Mouse (Mus musculus): Measurements from ENCODE around the gene Spry2. TPM values are rescaled to one million over a fixed set of nuclear protein-coding genes. Genes with fewer than 3 reads are reported as not detected.

The Spry2 gene
- total RNA-seq, 1 experiment from 2014 or later: 38.0 TPM

DNA sequence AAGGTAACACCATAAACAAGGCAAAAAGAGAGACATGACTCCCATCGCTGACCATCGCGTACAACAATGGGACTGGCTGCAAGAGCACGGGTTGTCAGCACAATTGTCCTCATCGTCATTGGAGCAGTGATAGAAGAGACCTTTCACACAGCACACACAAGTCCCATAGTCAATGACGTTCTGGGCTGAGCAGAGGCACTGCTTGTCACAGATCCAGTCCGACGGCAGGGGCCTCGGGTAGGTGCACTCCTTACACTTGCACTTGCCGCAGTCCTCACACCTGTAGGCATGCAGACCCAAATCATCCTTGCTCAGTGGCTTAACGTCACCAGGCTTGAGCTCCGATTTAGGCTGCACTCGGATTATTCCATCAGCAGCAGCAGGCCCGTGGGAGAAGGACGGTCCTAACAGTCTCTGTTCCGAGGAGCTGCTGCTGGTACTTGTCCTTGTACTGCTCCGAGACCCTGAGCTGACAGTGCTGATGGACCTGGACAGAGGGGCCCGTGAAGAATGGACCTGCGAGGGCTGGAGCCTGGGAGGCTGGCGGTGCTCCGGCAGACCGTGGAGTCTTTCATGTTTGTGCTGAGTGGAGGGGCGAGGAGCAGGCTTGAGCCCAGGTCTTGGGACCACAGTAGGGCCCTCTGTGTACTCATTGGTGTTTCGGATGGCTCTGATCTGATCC is 3.5 kb downstream of the Spry2 start:
- DNase-seq: peak; percentile 35

DNA sequence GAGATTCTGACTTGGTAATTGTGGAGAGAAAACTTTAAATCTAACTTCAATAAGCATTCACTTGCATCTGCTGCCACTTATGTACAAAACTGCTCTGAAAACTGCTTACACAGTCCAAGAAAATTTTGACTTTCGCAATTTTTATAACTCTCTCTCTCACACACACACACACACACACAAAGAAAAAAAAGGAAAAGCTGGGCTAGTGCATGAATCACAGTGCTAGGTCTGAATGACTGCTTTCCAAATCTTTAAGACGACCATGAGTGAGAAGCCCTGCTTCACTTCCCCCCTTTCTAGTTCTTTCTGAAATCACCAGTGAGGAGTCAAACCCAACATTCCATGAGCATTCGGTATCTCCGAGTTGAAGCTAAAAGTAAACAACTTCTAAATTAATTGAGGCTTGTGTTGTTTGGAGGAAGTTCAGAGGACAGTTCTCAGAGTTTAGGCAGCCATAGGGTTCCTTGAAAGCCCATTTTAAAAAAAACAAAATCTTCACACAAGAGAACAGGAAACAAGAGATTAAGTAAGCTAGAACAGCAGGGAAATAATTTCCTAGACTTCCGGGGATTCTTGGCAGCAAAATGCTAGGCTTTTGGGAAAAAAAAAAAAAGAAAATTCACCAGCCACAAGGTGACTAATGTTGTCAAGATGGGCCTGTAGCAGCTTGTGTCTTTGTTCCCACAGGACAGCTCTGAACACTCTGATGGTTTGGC is 5.9 kb downstream of the Spry2 start:
- no peak for DNase-seq

DNA sequence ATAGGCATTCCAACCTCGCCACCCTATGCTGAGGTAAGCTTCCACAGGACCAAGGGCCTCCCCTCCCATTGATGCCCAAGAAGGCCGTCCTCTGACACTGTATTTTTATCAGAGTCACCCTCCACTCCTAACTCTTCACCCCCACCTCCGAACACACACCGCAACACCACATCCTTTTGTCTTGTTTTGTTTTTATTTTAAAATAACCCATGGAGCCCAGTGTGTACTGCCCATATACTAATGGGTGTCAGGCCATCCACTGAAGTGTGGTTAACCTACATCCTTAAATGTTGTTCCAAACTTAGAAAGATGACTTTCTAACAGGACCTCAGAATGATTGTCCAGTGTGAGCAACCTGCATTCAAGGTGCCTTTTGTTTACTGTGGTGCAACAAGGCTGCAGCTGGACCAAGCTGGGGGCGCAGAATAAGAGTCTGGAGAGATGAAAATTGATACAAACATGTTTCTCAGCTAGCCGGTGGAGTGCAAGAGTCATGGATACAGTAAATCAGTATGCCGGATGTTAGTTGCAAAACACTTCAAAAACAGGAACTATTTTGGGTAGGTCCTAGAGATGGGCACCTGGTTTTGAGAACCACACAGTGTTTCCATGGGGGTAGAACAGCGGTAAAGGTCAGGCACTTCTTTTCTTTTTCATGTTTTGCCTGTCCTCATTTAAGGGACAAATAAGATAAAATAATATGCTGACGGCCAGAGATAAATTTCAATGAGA is 9.8 kb downstream of the Spry2 start:
- no peak for DNase-seq

DNA sequence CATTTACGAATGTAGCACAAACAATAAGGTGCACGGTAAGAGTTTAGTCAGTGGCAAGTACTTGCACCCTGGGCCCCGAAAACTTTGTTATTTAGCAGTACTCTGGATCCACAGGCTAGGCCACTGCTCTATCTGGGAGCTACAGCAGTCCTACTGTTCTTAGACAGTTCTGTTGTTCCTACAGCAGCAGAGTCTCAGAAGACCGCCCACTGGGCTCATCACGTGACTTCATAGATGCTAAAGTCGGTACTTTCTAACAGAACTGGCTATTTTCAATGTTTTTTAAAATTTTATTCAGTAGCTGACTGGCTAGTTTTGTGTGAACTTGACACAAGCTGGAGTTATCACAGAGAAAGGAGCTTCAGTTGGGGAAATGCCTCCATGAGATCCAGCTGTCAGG is 11.4 kb downstream of the Spry2 start:
- no peak for DNase-seq

DNA sequence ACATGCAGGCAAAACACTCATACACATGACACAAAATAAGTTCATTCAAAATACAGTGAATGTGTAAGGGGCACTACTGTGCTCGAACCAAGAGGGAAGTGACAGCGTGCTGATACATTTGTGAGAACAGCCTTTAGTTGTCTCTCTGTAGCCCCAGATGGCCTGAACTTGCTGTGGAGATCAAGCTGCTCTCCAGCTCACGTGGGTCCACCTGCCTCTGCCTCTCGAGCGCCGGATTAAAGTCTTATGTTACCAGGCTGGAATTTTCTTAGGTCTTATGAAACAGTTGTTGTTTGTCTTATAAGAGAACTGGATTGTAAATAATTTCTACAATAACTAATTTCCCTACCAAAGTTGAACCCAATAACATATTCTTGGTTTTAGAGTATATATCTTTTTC is 13.4 kb downstream of the Spry2 start:
- DNase-seq: no peak

DNA sequence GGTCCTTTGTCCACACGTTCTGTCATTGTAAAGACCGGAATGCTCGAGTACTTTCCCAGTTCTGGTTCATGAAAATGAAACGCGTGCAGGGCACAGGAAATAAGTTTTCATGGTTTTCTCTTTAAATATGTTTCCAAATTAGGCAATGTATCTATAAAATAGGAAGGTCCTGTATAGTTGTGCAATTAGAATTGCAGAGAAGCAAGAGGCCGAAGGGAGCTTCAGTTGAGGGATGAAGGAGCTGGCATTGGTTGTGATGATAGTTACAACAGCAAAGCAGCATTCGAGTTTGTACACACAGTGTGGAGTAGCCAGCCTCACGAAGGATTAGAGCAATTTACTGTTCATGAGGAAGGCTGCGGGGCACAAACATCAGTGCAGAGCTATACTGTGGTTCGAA is 18.3 kb downstream of the Spry2 start:
- no peak for DNase-seq

DNA sequence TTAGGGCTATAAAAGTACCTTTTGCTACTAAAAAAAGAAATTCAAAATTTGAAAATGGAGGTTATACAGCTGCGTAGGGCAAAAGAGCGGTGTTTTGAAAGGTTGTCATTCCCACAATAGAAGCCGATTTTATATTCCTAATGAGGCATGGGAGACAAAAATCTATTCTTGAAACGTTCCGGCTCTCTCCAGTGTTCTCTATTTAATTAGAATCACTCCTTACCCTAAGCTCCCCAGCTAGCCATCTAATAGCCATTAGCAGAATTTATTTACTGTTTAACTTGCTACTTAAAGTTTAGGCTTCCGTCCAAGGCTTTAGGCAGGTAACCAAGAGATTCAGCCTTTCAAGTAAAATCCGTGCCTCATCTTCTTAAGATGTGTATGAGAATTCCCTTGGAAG is 20.2 kb downstream of the Spry2 start:
- no peak for DNase-seq

DNA sequence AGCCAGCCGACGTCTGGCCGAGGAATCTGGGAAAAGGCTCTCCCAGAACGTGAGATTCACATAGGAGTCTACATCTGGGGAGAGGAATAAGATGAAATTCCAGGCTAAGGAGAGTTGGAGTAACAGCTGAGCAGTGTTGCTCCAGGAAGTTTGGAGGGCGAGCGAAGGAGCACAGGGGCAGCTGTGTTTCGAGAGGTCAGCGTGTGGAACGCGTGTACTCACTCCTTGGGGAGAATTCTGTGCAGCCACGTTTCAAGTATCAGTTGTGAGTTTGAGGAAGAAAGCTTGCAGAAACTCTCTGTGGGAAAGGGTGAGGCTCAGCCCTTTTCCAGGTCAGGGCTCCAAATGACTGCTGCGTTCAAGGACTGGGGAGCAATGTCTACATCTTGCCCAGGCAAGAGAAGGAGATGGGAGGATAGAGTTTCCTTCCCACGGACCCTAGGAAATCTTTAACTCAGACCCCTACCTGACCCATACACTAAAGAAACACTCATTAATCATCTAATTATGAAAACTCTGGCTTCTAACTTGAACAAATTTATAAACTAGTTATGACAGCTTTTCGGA is 26.2 kb downstream of the Spry2 start:
- peak; percentile 16 for DNase-seq

DNA sequence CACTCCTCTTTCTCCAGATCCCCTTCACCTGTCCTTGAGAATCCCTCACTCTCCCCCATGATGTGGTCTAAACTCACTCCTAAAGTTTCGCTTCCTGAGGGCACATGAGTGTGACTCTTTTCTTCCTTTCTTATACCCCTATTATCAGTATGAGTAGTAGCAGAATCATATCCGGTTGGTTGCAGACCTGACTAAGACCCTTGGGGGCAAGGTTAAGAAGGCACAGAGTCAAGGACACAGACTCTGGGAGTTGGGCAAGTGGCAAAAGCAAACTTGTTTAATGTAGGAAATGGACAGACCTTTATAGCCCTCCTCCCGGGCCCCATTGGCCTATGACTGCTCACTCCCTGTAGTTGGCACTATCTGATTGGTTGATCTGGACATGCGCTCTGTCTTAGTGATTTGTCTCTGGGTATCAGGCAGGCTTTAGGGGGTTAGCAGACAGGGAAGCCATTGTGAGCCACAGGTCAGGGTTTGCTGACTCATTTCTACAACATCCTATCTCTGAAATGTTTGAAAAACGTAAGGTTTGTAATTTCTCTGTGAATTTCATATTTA is 31.2 kb downstream of the Spry2 start:
- no peak for DNase-seq

DNA sequence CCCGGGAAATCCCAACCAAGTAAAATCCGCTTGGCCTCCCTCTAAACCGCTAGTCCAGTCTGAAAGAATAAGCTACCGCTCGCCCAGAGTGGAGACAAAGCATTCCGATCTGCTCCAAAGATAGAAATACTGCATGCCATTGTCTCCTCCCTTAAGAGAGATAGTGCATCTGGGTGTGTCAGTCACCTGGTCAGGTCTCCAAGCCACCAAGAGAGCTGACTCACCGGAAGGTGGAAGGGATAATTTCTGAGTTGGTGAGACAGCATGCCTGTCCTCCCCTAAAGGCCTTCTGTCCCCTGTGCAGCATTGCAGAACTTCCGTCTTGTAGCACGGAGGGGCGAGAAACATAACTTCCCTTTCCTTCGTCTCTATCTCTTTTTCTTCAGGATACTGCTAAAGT is 34.4 kb downstream of the Spry2 start:
- DNase-seq: no peak

DNA sequence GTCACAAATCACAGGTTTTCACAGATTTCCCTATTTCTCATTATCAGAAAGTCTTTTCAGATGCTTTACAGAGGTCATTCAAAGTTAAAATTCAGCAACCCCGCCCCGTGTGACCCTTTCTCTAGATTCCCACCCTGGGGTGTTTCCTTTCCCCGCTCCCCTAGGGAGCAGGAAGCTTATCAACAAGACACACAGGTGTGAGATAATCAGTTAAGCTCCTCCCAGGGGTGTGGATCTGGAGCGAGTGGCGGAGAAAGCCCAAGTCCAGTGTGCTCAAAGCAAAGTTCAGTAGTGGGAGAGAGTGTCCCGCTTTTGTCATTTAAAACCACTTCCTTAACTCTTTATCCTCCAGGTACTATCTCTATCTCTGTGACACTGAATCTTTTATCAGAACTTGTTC is 35.7 kb downstream of the Spry2 start:
- DNase-seq: no peak

DNA sequence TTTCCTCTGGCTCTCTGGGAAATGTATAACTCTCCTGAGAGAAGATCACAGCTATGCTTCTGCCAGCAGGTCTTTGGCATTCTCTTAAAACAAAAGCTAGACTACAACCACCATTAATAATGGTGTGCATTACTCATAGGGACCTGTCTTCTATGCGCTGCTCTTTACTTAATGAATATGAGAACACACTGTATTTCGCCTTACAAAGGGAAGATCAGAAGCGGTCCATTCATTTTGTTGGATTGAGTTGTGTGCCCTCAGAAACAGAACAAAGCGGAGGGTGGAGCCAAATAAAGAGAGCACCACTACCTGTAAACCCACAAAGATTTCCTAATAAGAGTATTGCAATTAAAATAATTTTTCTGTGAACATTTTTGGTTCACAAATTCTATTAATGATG is 36.3 kb downstream of the Spry2 start:
- no peak for DNase-seq

DNA sequence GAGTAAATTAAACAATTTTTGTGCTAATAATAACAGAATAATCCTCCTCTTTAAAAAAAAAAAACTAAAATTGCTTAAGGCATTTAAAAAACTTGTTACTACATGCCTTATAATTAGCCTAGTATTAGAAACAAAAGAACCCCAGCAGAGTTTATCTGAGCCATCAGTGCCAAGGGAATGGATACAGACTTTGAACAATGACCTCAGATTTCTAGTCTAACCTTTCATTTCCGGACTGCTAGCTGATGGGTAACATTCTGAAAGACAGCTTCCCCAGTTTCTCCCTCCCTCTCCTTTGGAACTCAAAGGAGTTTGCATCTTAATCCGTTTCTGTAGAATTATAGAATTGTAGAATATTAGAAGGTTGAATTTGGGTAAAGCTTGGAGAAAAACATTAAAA is 36.7 kb downstream of the Spry2 start:
- DNase-seq: no peak

DNA sequence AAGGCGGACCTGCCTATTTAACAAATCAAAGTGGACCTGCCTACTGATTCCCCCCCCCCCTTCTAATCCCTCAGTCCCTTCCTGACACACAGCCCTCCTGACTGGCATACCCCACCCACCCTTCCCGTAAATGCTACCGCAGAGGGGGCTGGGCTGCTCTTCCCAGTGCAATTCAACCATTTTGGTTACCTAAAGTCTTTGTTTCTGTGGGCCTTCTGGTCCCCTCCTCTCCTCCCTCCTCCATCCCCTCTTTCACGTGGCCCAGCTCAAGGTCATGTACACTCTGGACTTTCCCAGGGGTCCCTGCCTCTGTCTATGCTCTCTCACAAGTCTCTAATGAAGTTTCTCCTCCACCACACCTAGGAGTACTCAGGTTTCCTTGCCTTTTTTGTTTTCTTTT is 37.3 kb downstream of the Spry2 start:
- no peak for DNase-seq

DNA sequence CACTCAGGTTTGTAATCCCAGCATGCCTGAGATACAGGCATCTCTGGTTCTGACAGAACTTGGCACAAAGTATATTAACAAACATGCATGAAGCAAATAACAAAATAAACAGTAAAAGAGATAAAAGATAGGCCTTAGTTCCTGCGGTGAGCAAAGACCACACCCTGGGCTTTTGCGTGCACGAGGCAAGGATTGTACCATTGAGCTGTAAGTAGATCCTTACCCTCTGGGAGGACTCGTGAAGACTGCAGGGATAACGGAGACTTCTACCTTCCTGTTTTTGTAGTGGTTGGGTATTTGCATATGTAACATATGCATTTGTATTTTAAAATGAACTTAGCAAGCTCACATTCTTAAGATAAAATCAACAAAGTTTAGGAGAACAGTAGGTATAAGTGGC is 37.7 kb downstream of the Spry2 start:
- DNase-seq: no peak

DNA sequence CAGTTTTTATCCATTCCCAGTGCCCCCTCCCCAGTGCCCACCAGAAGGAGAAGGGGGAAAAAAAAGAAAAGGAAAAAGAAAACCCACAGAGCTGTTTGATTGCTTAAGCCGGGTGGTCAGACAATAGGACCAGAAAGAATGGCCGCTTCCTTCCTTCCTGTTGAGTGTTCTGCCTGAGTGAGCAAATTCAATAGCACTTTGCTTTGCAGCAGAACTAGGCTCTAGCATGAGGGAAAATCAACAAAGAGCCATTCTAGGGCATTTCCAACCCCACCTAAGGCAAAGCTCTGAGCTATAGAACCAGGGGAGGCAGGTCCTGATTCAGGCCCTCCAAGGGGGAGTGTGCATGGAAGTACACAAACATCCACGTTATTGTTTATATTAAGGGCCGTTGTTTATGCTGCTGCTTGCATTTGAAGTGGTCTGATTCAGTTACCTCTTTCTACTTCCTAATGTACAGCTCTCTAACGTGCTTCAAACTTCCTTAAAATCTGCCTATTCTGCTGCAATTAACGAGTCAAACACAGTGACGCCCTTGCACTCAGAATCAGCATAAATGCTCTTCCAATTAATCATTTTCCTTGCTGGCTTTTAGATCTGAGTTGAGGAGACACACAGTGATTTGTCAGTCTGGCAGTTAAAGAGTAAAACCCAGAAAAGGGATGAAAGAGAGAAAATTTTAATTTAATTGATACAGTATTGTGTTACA is 45.1 kb downstream of the Spry2 start:
- DNase-seq: no peak

Other genes with a start within 250 kb of the Spry2 start
- gene Trim52, start 209.4 kb upstream of the Spry2 start, total RNA-seq (2021): not detected in 2 replicates

Data from adrenal gland, postnatal 14 days (tissue).